Mouse (Mus musculus): Measurements from ENCODE around the gene Trpc6.

GRCm38 (mm10) chr9:8592618-8593017 lies 48.7 kb downstream of the Trpc6 start:
- TF ChIP-seq CTCF (IDR thresholded peaks at IDR 0.05; ENCODE audit: borderline replicate concordance, control insufficient read depth, extremely low read depth, insufficient read depth, low read length, poor library complexity) (no peak), POLR2A (IDR thresholded peaks at IDR 0.05; ENCODE audit: control insufficient read depth, extremely low read depth, insufficient read depth, low read length, poor library complexity) (no peak)

All from thymus, adult 2 months (tissue).